Mouse (Mus musculus) heart, embryonic 11.5 days (tissue): ENCODE measurements around the gene Cdk18. TPM values are rescaled to one million over a fixed set of nuclear protein-coding genes. Genes with fewer than 3 reads are reported as not detected.

Experiments
- ATAC-seq: fragments of 200-750 bp; cut with Nextera tagmentation; replicated peaks from 2 replicates; pipeline ENCODE4 v1.8.0; 2017; ENCODE audit warnings: moderate library complexity; ENCODE audit not compliant: insufficient number of reproducible peaks, low FRiP score, low TSS enrichment
- H3K27ac ChIP-seq: fragments of 300-500 bp; sonication (generic); 2 replicates; pipeline ENCODE4 v1.5.1; 2014; ENCODE audit warnings: mild to moderate bottlenecking, low read depth, low read length
- H3K27me3 ChIP-seq: fragments of 300-500 bp; sonication (generic); 2 replicates; pipeline ENCODE4 v1.6.1; 2014; ENCODE audit warnings: mild to moderate bottlenecking, low read length, mixed read lengths; ENCODE audit not compliant: control insufficient read depth, insufficient read depth
- H3K36me3 ChIP-seq: fragments of 300-500 bp; sonication (generic); 2 replicates; pipeline ENCODE4 v1.6.1; 2014; ENCODE audit warnings: mild to moderate bottlenecking, low read length, moderate library complexity, mixed read lengths; ENCODE audit not compliant: control insufficient read depth, insufficient read depth
- H3K4me1 ChIP-seq: fragments of 300-500 bp; sonication (generic); 2 replicates; pipeline ENCODE4 v1.6.1; 2014; ENCODE audit warnings: low read length; ENCODE audit not compliant: control insufficient read depth, insufficient read depth
- H3K4me2 ChIP-seq: fragments of 300-500 bp; sonication (generic); 2 replicates; pipeline ENCODE4 v1.6.1; 2014; ENCODE audit warnings: mild to moderate bottlenecking, moderate library complexity
- H3K4me3 ChIP-seq: fragments of 300-500 bp; sonication (generic); 2 replicates; pipeline ENCODE4 v1.5.1; 2014; ENCODE audit warnings: low read depth, low read length
- H3K9ac ChIP-seq: fragments of 300-500 bp; sonication (generic); 2 replicates; pipeline ENCODE4 v1.6.1; 2014; ENCODE audit warnings: mild to moderate bottlenecking, low read depth, low read length, moderate library complexity
- H3K9me3 ChIP-seq: fragments of 300-500 bp; sonication (generic); replicated peaks from 2 replicates; pipeline ENCODE4 v1.6.1; 2016; ENCODE audit warnings: low read length; ENCODE audit not compliant: control insufficient read depth
- WGBS: fragments of 180-500 bp; shearing (Covaris S2); extraction: QIAGEN DNeasy Blood & Tissue Kit; methylation state at CpG from one replicate; pipeline ENCODE4 v1.1.7; 2014; ENCODE audit not compliant: insufficient replicate concordance; 5-methylcytosine and 5-hydroxymethylcytosine counted together
- polyA plus RNA-seq: library from polyadenylated mRNA; unstranded; fragments of >200 nt; fragmentation: Nextera tagmentation; extraction: Ambion mirVana; gene quantifications from 2 replicates; pipeline ENCODE4 v1.2.1, GENCODE M21; 2014

Cdk18 gene
- polyA plus RNA-seq, 1 experiment from 2014 or later = 4.4 TPM

GRCm38 (mm10) chr1:132153691-132154090, 14.2 kb upstream of the Cdk18 start:
- ATAC-seq = no peak
- no peak overlapping the region for H3K4me3 ChIP-seq
- H3K9me3 ChIP-seq = no peaks in the 10 kb centered on the region
- H3K9ac ChIP-seq = no peak overlapping the region
- H3K4me1 ChIP-seq = peaks cover 31% of the 10 kb centered on the region
- H3K4me2 ChIP-seq = no peak overlapping the region; the same call in 1 of the 2 replicates
- H3K27me3 ChIP-seq = peaks cover 8% of the 10 kb centered on the region; the same call in 1 of the 2 replicates
- whole genome bisulfite sequencing = 5% methylated on average over 8 of the region's 8 CpGs
- H3K36me3 ChIP-seq = no peaks in the 10 kb centered on the region
- H3K27ac ChIP-seq = no peak overlapping the region

DNA sequence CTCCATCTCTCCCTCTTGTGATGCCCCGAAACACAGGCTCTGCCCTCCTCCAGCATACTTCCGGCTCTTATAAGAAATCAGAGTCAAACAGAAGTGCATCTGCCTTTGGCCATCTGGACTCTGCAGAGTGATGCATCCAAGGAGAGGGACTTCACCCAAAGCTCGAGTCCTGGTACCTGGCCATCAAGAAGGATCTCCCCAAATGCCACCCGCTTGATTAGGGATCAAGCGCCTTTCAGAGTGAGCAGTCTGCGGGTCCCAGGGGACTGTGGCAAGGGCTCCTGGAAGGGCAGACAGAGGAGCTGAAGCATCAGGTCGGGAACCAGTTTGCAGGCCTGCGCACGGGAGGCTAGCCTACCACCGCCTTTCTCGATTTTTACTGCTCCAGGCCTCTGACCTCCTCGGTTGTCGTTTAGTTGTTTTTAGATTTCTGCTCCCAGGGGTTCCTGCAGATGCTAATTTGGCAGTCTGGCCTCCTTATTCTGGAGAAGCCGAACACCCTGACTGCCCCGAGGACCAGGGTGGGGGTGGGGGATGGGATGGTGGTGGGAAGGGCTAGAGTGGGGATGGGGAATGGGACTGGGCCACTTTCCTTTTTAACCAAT, 13.7 kb upstream of the Cdk18 start:
- H3K36me3 ChIP-seq = no peaks in the 10 kb centered on the region
- H3K4me1 ChIP-seq = peaks cover 31% of the 10 kb centered on the region
- no peak for ATAC-seq

DNA sequence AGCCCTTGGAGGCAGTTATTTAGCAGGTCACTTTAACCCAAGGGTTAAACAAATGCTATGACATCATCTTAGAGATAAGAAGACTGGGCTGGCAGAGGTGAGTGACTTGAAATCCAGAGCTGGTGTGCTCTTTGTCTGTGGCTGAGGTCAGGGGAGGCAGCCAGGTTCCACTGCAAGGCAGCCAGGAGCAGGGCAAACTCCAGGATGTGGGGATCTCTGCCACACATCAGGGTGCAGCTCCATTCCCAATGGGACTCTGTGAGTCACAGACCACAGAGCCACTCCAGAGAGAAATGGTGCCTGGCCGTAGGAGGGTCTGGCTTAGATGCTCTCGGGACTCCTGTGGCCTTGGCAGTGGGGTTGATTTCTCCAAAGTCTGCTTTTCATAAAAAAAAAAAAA, 12.4 kb upstream of the Cdk18 start:
- WGBS = 39% methylated on average over 2 of the region's 2 CpGs
- H3K9me3 ChIP-seq = no peaks in the 10 kb centered on the region
- H3K4me1 ChIP-seq = peaks cover 31% of the 10 kb centered on the region
- H3K36me3 ChIP-seq = no peaks in the 10 kb centered on the region
- peak overlapping the region; percentile 11; the same call in 1 of the 2 replicates for H3K4me2 ChIP-seq
- no peak for ATAC-seq
- no peaks in the 10 kb centered on the region for H3K27me3 ChIP-seq
- peak overlapping the region; percentile 34 for H3K9ac ChIP-seq
- no peak overlapping the region for H3K4me3 ChIP-seq
- H3K27ac ChIP-seq = peak overlapping the region; percentile 35; the same call in 1 of the 2 replicates

More for the DNA sequence above, 13.7 kb upstream of the Cdk18 start:
- Histone ChIP-seq H3K27me3 (peaks cover 6% of the 10 kb centered on the region; the same call in 1 of the 2 replicates), H3K9me3 (no peaks in the 10 kb centered on the region), H3K4me2 (no peak overlapping the region; the same call in 1 of the 2 replicates), H3K27ac (no peak overlapping the region), H3K9ac (no peak overlapping the region), H3K4me3 (no peak overlapping the region)
- 39% methylated on average over 15 of the region's 15 CpGs for WGBS

DNA sequence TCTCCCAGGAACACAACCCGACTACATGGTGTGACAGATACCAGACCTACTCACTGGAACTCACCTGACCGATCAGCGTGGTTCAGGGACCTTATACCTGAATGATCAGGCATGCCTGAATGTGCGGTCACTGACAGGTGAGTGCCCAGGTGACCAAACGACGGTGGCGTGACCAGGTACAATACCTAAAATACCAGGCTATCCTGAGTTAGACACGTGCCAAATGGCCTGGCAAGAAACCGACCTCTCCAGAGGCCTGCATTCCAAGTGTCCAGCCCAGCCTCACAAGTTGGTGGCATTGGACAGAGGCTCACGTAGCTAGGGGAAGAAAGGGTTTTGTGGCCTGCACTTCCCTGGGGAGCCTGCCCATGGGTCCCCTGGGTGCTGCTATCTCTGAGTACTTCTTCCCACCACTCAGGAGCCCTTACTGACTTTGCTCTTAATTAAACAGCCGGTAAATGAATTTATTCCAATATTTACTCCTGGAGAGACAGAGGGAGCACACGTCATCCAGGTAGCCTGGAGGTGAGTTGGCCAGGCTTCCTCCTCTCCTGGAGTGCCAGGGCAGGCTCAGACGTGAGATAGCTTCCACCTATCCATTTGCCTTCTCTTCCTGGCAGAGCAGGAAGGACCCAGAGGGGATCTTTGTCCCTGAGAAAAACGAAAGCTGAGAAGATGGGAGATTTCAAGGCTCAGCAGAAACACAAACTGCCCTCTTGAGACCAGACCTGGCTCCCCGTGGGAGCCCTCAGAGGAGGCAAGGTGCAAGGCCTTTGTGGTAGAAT, 11.5 kb upstream of the Cdk18 start:
- Histone ChIP-seq H3K4me2 (peak overlapping the region; percentile 11; the same call in 1 of the 2 replicates), H3K9me3 (no peaks in the 10 kb centered on the region), H3K4me1 (peaks cover 31% of the 10 kb centered on the region), H3K9ac (no peak overlapping the region), H3K4me3 (no peak overlapping the region), H3K27ac (peak overlapping the region; percentile 54; the same call in 1 of the 2 replicates), H3K27me3 (no peaks in the 10 kb centered on the region), H3K36me3 (no peaks in the 10 kb centered on the region)
- no peak; the same call in 1 of the 2 replicates for ATAC-seq
- WGBS = 61% methylated on average over 15 of the region's 15 CpGs

DNA sequence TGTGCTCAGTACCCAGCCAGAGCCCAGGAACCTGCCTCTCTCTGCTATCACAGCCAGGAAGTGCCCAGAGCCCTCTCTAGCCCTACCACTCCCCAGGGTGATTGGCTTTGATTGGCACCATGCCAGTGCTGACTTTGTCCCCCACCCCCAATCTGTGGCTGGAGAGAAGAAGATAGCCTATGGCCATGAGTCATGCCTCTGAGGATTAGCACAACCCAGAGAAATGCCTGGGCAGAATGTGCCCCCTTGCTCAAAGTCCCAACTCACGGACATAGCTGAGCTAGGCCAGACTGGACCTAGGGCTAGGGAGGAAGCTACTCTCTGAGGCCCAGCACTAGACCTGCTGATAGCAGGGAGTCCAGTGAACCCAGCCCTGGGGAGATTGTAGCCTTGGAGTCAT, 10.7 kb upstream of the Cdk18 start:
- H3K36me3 ChIP-seq = no peaks in the 10 kb centered on the region
- WGBS = 15% methylated on average over 1 of the region's 1 CpGs
- no peak overlapping the region for H3K4me3 ChIP-seq
- no peaks in the 10 kb centered on the region for H3K9me3 ChIP-seq
- H3K4me1 ChIP-seq = peaks cover 31% of the 10 kb centered on the region
- H3K27ac ChIP-seq = peak overlapping the region; percentile 59
- H3K9ac ChIP-seq = peak overlapping the region; percentile 46; the same call in 1 of the 2 replicates
- peak overlapping the region; percentile 27 for H3K4me2 ChIP-seq
- H3K27me3 ChIP-seq = no peaks in the 10 kb centered on the region
- ATAC-seq = peak; percentile 39; the same call in 1 of the 2 replicates

GRCm38 (mm10) chr1:132149410-132149809, 9.9 kb upstream of the Cdk18 start:
- no peaks in the 10 kb centered on the region for H3K36me3 ChIP-seq
- H3K4me1 ChIP-seq = peaks cover 31% of the 10 kb centered on the region
- H3K27ac ChIP-seq = no peak overlapping the region
- no peaks in the 10 kb centered on the region for H3K27me3 ChIP-seq
- ATAC-seq = no peak
- WGBS = 64% methylated on average over 2 of the region's 2 CpGs
- no peak overlapping the region for H3K4me2 ChIP-seq
- no peak overlapping the region for H3K9ac ChIP-seq
- no peak overlapping the region for H3K4me3 ChIP-seq
- H3K9me3 ChIP-seq = no peaks in the 10 kb centered on the region

- no peaks in the 10 kb centered on the region for H3K36me3 ChIP-seq
- no peak for ATAC-seq
- H3K4me2 ChIP-seq = no peak overlapping the region
- H3K4me1 ChIP-seq = peaks cover 17% of the 10 kb centered on the region
- no peak overlapping the region for H3K4me3 ChIP-seq
- WGBS = 79% methylated on average over 8 of the region's 8 CpGs
- no peak overlapping the region for H3K9ac ChIP-seq
- H3K27ac ChIP-seq = no peak overlapping the region
- H3K9me3 ChIP-seq = no peaks in the 10 kb centered on the region
- H3K27me3 ChIP-seq = no peaks in the 10 kb centered on the region
Observed at GRCm38 (mm10) chr1:132145973-132146685, 6.6 kb upstream of the Cdk18 start.

- 71% methylated on average over 3 of the region's 3 CpGs for WGBS
- H3K9me3 ChIP-seq = no peaks in the 10 kb centered on the region
- no peak for ATAC-seq
Observed at GRCm38 (mm10) chr1:132144837-132145236, 5.4 kb upstream of the Cdk18 start.

More at GRCm38 (mm10) chr1:132144837-132145236, 5.4 kb upstream of the Cdk18 start:
- Histone ChIP-seq H3K4me1 (peaks cover 4% of the 10 kb centered on the region), H3K4me3 (no peak overlapping the region), H3K9ac (no peak overlapping the region), H3K36me3 (no peaks in the 10 kb centered on the region), H3K4me2 (no peak overlapping the region), H3K27me3 (no peaks in the 10 kb centered on the region), H3K27ac (no peak overlapping the region)
